Mouse (Mus musculus) hindbrain, embryonic 11.5 days (tissue): ENCODE results near the gene Plekha5. TPM values are rescaled to one million over a fixed set of nuclear protein-coding genes. Genes with fewer than 3 reads are reported as not detected.

Experiments
- ATAC-seq: fragments of 200-750 bp; cut with Nextera tagmentation; 2 replicates; pipeline ENCODE4 v1.8.0; 2017; ENCODE audit warnings: mild to moderate bottlenecking, moderate TSS enrichment, moderate library complexity; ENCODE audit not compliant: low FRiP score
- DNase-seq: peaks from one replicate; pipeline ENCODE4 v3.0.0-alpha.2; 2015; ENCODE audit warnings: low spot score
- H3K27ac ChIP-seq: fragments of 300-500 bp; sonication (generic); 2 replicates; pipeline ENCODE4 v1.5.1; 2014; ENCODE audit warnings: mild to moderate bottlenecking, low read depth, low read length
- H3K27me3 ChIP-seq: fragments of 300-500 bp; sonication (generic); 2 replicates; pipeline ENCODE4 v1.6.1; 2014; ENCODE audit warnings: mild to moderate bottlenecking, low read length, moderate library complexity, mixed read lengths; ENCODE audit not compliant: control insufficient read depth, insufficient read depth
- H3K36me3 ChIP-seq: fragments of 300-500 bp; sonication (generic); 2 replicates; pipeline ENCODE4 v1.6.1; 2014; ENCODE audit warnings: mild to moderate bottlenecking, low read length, moderate library complexity, mixed read lengths; ENCODE audit not compliant: control insufficient read depth, insufficient read depth
- H3K4me1 ChIP-seq: fragments of 300-500 bp; sonication (generic); replicated peaks from 2 replicates; pipeline ENCODE4 v1.6.1; 2014; ENCODE audit warnings: low read length, mixed read lengths; ENCODE audit not compliant: control insufficient read depth, insufficient read depth
- H3K4me2 ChIP-seq: fragments of 300-500 bp; sonication (generic); replicated peaks from 2 replicates; pipeline ENCODE4 v1.6.1; 2014; ENCODE audit warnings: mild to moderate bottlenecking, low read depth, low read length
- H3K4me3 ChIP-seq: fragments of 300-500 bp; sonication (generic); 2 replicates; pipeline ENCODE4 v1.5.1; 2014; ENCODE audit warnings: low read depth, low read length
- H3K9ac ChIP-seq: fragments of 300-500 bp; sonication (generic); 2 replicates; pipeline ENCODE4 v1.6.1; 2014; ENCODE audit warnings: low read depth, low read length
- H3K9me3 ChIP-seq: fragments of 300-500 bp; sonication (generic); 2 replicates; pipeline ENCODE4 v1.6.1; 2016; ENCODE audit warnings: low read length; ENCODE audit not compliant: control insufficient read depth
- WGBS: fragments of 180-500 bp; shearing (Covaris S2); extraction: QIAGEN DNeasy Blood & Tissue Kit; methylation state at CpG from one replicate; pipeline ENCODE4 v1.1.7; 2014; 5-methylcytosine and 5-hydroxymethylcytosine counted together
- polyA plus RNA-seq: library from polyadenylated mRNA; unstranded; fragments of >200 nt; fragmentation: Nextera tagmentation; extraction: Ambion mirVana; gene quantifications from 2 replicates; pipeline ENCODE4 v1.2.1, GENCODE M21; 2014

Plekha5 gene
- polyA plus RNA-seq, 1 experiment from 2014 or later, result 50.8 TPM

- DNase-seq (no peak), ATAC-seq (no peak)
- 80% methylated on average over 9 of the region's 9 CpGs for WGBS
- Histone ChIP-seq H3K4me2 (no peak overlapping the region), H3K27me3 (no peaks in the 10 kb centered on the region), H3K4me3 (no peak overlapping the region), H3K4me1 (no peaks in the 10 kb centered on the region), H3K9ac (no peak overlapping the region), H3K9me3 (no peaks in the 10 kb centered on the region), H3K27ac (no peak overlapping the region), H3K36me3 (no peaks in the 10 kb centered on the region)
Measured at GRCm38 (mm10) chr6:140465946-140466646, 42.2 kb downstream of the Plekha5 start.

DNA sequence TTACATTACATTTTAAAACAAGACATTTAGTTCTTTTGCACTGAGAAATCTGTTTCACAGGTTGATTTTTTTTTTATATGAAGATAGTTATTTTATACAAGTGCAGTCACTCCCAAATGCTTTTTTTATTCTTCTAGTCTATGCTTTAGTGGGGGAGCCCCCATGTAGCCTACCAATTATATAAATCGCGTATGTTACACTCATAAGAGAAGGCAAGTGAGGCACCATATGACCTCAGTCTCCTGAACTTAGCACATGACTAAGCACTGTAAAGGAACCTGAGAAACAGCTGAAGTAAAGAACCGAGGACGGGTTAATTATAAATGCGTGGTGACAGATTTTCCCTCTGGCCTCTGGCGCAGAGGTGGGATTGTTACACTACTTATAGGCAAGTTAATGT, 43.0 kb downstream of the Plekha5 start:
- Histone ChIP-seq H3K27me3 (no peaks in the 10 kb centered on the region), H3K9me3 (no peaks in the 10 kb centered on the region), H3K4me3 (no peak overlapping the region), H3K27ac (no peak overlapping the region), H3K36me3 (no peaks in the 10 kb centered on the region), H3K9ac (no peak overlapping the region), H3K4me2 (no peak overlapping the region), H3K4me1 (no peaks in the 10 kb centered on the region)
- 89% methylated on average over 6 of the region's 6 CpGs for WGBS
- DNase-seq (no peak), ATAC-seq (no peak)

- ATAC-seq (no peak), DNase-seq (no peak)
- Histone ChIP-seq H3K4me1 (no peaks in the 10 kb centered on the region), H3K36me3 (no peaks in the 10 kb centered on the region), H3K27me3 (no peaks in the 10 kb centered on the region), H3K27ac (no peak overlapping the region), H3K9me3 (no peaks in the 10 kb centered on the region), H3K4me3 (no peak overlapping the region), H3K9ac (no peak overlapping the region), H3K4me2 (no peak overlapping the region)
- 92% methylated on average over 12 of the region's 12 CpGs for WGBS
Measured at GRCm38 (mm10) chr6:140467851-140468250, 44.0 kb downstream of the Plekha5 start.

DNA sequence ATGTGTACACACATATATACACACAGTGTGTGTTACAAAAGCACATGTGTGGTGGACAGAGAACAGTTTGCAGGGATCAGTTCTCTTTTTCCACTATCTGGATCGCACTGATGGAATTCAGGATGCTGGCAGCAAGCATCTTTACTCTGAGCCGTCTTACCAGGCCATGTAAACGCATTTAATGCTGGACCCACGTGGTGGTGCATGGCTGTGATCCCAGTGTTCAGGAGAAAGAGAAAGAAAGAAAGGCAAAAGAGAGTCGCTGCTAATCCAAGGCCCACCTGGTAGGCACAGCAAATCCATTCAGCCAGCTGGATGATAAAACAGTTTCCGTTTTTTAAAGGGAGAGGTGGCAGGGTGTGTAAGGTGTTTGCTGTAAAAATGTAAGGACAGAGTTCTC, 45.9 kb downstream of the Plekha5 start:
- H3K9ac ChIP-seq, result no peak overlapping the region
- H3K27me3 ChIP-seq, result no peaks in the 10 kb centered on the region
- no peak for DNase-seq
- H3K4me3 ChIP-seq, result no peak overlapping the region
- no peak for ATAC-seq
- H3K4me1 ChIP-seq, result no peaks in the 10 kb centered on the region
- H3K36me3 ChIP-seq, result no peaks in the 10 kb centered on the region
- WGBS, result 86% methylated on average over 6 of the region's 6 CpGs
- no peaks in the 10 kb centered on the region for H3K9me3 ChIP-seq
- no peak overlapping the region for H3K4me2 ChIP-seq
- H3K27ac ChIP-seq, result no peak overlapping the region

DNA sequence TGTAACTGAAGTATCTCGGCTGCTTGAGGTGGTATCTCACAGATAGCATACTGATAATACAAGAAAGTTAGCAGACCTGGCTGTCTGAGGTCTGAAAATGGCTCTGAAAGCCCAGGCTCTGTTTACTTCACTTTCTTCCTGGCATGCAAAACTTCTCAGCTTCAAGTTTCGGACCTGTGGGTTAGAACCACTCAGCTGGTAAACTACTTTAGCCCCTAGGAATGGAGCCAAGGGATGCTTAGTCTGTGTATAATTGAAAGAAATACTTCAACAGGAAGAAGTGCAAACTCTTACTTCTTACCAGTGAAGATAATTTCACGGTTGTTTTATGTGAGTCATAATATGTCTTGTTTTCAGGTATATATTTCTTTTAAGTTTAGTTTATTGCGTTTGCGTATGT, 47.9 kb downstream of the Plekha5 start:
- 97% methylated on average over 5 of the region's 5 CpGs for WGBS
- DNase-seq, result no peak
- no peaks in the 10 kb centered on the region for H3K4me1 ChIP-seq

DNA sequence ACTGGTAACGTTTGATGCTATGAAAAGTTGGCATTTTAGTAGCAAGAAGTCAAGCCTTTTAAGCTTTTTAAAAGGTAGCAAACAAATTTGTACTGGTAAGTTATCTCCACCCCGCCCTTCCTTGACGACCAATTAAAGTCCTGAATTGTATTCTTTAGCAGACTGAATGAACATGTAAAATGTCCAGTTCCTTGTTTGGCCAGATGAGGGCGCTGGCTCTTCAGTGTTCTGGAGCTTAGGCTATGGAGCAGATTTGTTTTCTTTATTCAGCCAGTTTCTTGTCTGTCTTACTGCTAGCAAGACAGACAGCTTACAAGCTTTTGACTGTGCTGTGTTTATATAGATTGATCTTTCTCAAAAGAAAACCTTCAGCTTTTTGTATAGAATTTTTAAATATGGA, 48.5 kb downstream of the Plekha5 start:
- H3K9me3 ChIP-seq, result no peaks in the 10 kb centered on the region
- 69% methylated on average over 4 of the region's 4 CpGs for WGBS
- H3K4me3 ChIP-seq, result no peak overlapping the region
- no peaks in the 10 kb centered on the region for H3K27me3 ChIP-seq
- no peak overlapping the region for H3K9ac ChIP-seq
- H3K36me3 ChIP-seq, result no peaks in the 10 kb centered on the region
- H3K4me2 ChIP-seq, result no peak overlapping the region
- H3K27ac ChIP-seq, result no peak overlapping the region
- ATAC-seq (no peak), DNase-seq (peak; percentile 73)
- no peaks in the 10 kb centered on the region for H3K4me1 ChIP-seq

More for the DNA sequence above, 47.9 kb downstream of the Plekha5 start:
- no peaks in the 10 kb centered on the region for H3K27me3 ChIP-seq
- no peak overlapping the region for H3K4me3 ChIP-seq
- H3K4me2 ChIP-seq, result no peak overlapping the region
- no peak overlapping the region for H3K27ac ChIP-seq
- H3K36me3 ChIP-seq, result no peaks in the 10 kb centered on the region
- H3K9me3 ChIP-seq, result no peaks in the 10 kb centered on the region
- ATAC-seq, result no peak
- H3K9ac ChIP-seq, result no peak overlapping the region

DNA sequence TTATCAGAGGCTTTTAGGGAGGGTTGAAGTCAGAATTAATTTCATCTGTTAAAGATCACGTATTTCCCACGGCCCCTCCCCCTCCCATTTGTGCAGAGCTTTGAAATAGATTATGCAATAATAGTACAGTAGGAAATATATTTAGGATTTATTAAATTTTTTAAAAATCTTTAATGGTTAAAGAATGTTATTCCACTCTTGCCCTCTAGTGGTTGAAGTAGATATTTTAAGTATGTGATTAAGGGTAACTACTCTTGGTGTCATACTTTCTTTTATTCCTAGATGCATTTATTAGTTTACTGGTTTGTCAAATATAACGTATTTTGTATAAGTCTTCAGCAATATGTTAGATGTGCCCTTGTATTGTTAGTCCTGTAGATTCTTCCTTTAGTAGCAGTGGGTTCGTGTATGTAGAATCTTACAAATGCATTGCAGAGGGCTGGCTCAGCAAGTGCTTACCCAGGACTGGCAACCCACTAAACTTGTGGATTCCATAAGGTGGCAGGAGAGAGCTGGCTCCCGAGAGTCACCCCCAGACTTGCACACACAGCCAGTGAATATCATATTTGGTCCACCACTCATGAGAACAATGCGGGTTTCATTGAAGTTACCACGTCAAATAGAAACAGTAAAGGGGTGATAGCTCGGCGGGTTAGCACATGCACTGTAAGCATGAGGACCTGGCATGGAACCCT, 51.7 kb downstream of the Plekha5 start:
- 88% methylated on average over 9 of the region's 9 CpGs for WGBS

GRCm38 (mm10) chr6:140476981-140477380, 53.1 kb downstream of the Plekha5 start:
- Histone ChIP-seq H3K27me3 (no peaks in the 10 kb centered on the region), H3K27ac (no peak overlapping the region), H3K36me3 (no peaks in the 10 kb centered on the region), H3K4me2 (no peak overlapping the region), H3K9ac (no peak overlapping the region), H3K4me3 (no peak overlapping the region), H3K4me1 (no peaks in the 10 kb centered on the region), H3K9me3 (no peaks in the 10 kb centered on the region)
- DNase-seq (no peak), ATAC-seq (no peak)
- WGBS, result 68% methylated on average over 2 of the region's 2 CpGs

More for the DNA sequence above, 51.7 kb downstream of the Plekha5 start:
- H3K4me1 ChIP-seq, result no peaks in the 10 kb centered on the region
- no peak for ATAC-seq
- DNase-seq, result no peak
- H3K27me3 ChIP-seq, result no peaks in the 10 kb centered on the region
- no peak overlapping the region for H3K4me3 ChIP-seq
- no peak overlapping the region for H3K27ac ChIP-seq
- no peaks in the 10 kb centered on the region for H3K36me3 ChIP-seq
- no peaks in the 10 kb centered on the region for H3K9me3 ChIP-seq
- no peak overlapping the region for H3K4me2 ChIP-seq
- H3K9ac ChIP-seq, result no peak overlapping the region

GRCm38 (mm10) chr6:140478031-140478430, 54.2 kb downstream of the Plekha5 start:
- Histone ChIP-seq H3K4me1 (no peaks in the 10 kb centered on the region), H3K27me3 (no peaks in the 10 kb centered on the region), H3K4me3 (no peak overlapping the region), H3K9ac (no peak overlapping the region), H3K4me2 (no peak overlapping the region), H3K9me3 (no peaks in the 10 kb centered on the region), H3K36me3 (no peaks in the 10 kb centered on the region), H3K27ac (no peak overlapping the region)
- WGBS, result 81% methylated on average over 7 of the region's 7 CpGs
- DNase-seq, result no peak
- no peak for ATAC-seq
